In the genomic region with DNA sequence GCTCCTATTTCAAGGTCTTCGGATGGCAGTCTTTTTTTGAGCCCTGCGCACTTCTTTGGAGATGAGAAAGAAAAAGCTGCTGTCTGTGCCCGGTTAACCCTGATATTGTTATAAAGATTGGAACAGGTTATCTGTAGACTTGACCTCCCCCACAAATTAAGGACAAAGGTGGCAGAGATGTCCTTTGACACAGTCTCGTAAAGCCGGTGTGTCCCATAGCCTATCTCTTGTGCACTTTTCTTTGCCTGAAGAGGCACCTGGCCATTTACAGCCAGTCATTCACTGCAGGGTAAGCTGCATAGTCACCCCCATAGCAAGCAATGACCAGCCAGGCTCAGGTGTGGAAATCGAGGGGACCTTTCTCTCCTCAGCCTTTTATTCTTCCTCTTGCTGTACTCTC, we compare ENCODE assay signal across 8 mouse cellular contexts. TPM values are rescaled to one million over a fixed set of nuclear protein-coding genes. Genes with fewer than 3 reads are reported as not detected.
A peak's percentile ranks its signal among the peaks of the same experiment; 100 is the strongest.
DNase-seq lines count a peak whose midpoint lies in the region; ATAC-seq and TF ChIP-seq lines count a peak whose summit lies in the region.

No protein-coding gene starts in this region.

- TF ChIP-seq CTCF in G1E (IDR thresholded peaks at IDR 0.05; ENCODE audit: low read depth, low read length) = no peak

- H3K4me1 ChIP-seq in G1E (ENCODE audit: insufficient read depth, low read depth, low read length) = peaks cover 19% of the 10 kb centered on the region
- H3K4me1 ChIP-seq in liver, embryonic 16.5 days (ENCODE audit: control insufficient read depth, low read depth, low read length) = peaks cover 11% of the 10 kb centered on the region

- intact Hi-C loops in heart, postnatal 10 days (cut with DNase I) = no loop called here
- intact Hi-C loops in left cerebral cortex, postnatal 36 days (cut with DNase I) = no loop called here

- WGBS in liver, embryonic 16.5 days (ENCODE audit: insufficient replicate concordance) = 42% methylated on average over 6 of the region's 6 CpGs

- peak overlapping the region; percentile 92 for H3K4me2 ChIP-seq in liver, embryonic 16.5 days (ENCODE audit: low read depth, low read length)

- peak overlapping the region; percentile 89 for H3K4me3 ChIP-seq in G1E (ENCODE audit: low read depth, low read length)
- peak overlapping the region; percentile 79 for H3K4me3 ChIP-seq in liver, embryonic 16.5 days (ENCODE audit: low read depth, low read length)

- no peaks in the 10 kb centered on the region for H3K9me3 ChIP-seq in G1E (replicated peaks)
- H3K9me3 ChIP-seq in liver, embryonic 16.5 days (replicated peaks; ENCODE audit: control insufficient read depth, low read length) = no peaks in the 10 kb centered on the region

- H3K9ac ChIP-seq in liver, embryonic 16.5 days (ENCODE audit: low read depth, low read length) = peak overlapping the region; percentile 76

- no peak for ATAC-seq in G1E (ENCODE audit: extremely low read depth, insufficient number of reproducible peaks, low FRiP score, poor library complexity, severe bottlenecking)
- ATAC-seq in liver, embryonic 16.5 days (ENCODE audit: low read depth) = no peak
- no peak for ATAC-seq in granulocyte monocyte progenitor cell, adult 5-6 weeks (replicated peaks; ENCODE audit: poor library complexity, severe bottlenecking)

- peak; percentile 9 to 47 for DNase-seq in heart, adult 18-20 months
- no peak for DNase-seq in heart, adult 8-10 months (ENCODE audit: low spot score)
- DNase-seq in G1E (ENCODE audit: low spot score) = no peak
- DNase-seq in heart, postnatal 10 days = peak; percentile 20 to 22
- DNase-seq in MN1 (ENCODE audit: low spot score) = no peak
- DNase-seq in left cerebral cortex, postnatal 36 days (ENCODE audit: low spot score in 2 of 2) = no peak

- peaks cover 13% of the 10 kb centered on the region for H3K36me3 ChIP-seq in G1E (replicated peaks)
- H3K36me3 ChIP-seq in liver, embryonic 16.5 days (ENCODE audit: control insufficient read depth, insufficient read depth) = no peaks in the 10 kb centered on the region

- no peaks in the 10 kb centered on the region for H3K27me3 ChIP-seq in G1E (ENCODE audit: insufficient read depth, low read length)
- H3K27me3 ChIP-seq in liver, embryonic 16.5 days (ENCODE audit: control insufficient read depth, insufficient read depth, low read depth, low read length) = no peaks in the 10 kb centered on the region

- no peak overlapping the region for H3K27ac ChIP-seq in liver, embryonic 16.5 days (ENCODE audit: low read length)

RNA-seq across cellular contexts. Expression of gene Slc25a20, which starts 0.8 kb away (rescaled TPM):
- total RNA-seq in heart, adult 18-20 months (2021) = 100 to 1,000 TPM; 214 to 233 TPM
- 100 to 1,000 TPM; 189 to 257 (median 218) TPM for total RNA-seq in heart, adult 8-10 months (2022)
- total RNA-seq in G1E (2014; fragmentation: Nextera tagmentation) (17.4 and 17.8 TPM in 2 replicates), G1E (2017) (30.3 TPM in 2 replicates)
- polyA plus RNA-seq in G1E (2012) = 5.5 and 7.7 TPM in 2 replicates
- 100 to 1,000 TPM; 249 to 251 TPM for total RNA-seq in heart, postnatal 10 days (2021)
- 28.9 and 30.9 TPM in 2 replicates for polyA plus RNA-seq in liver, embryonic 16.5 days (2015; fragmentation: Nextera tagmentation; extraction: Ambion mirVana)
- total RNA-seq in granulocyte monocyte progenitor cell, adult 5-6 weeks (2014; fragmentation: Nextera tagmentation) = 20.2 and 28.6 TPM in 2 replicates
- 28.7 and 30.3 TPM in 2 replicates for total RNA-seq in granulocyte monocyte progenitor cell, adult 5-6 weeks (2017)
- total RNA-seq in left cerebral cortex, postnatal 36 days (2021) = 10 to 100 TPM; 11.8 to 14.1 TPM

RNA-seq across cellular contexts. Expression of gene Arih2, which starts 13.5 kb away (rescaled TPM):
- total RNA-seq in heart, adult 18-20 months (2021) = 10 to 100 TPM; 40.6 to 42.7 TPM
- total RNA-seq in heart, adult 8-10 months (2022) = 10 to 100 TPM; 41.7 to 50.7 (median 49.6) TPM
- total RNA-seq in G1E (2014; fragmentation: Nextera tagmentation) (77.4 and 83.1 TPM in 2 replicates), G1E (2017) (86.9 and 91.4 TPM in 2 replicates)
- 146 and 153 TPM in 2 replicates for polyA plus RNA-seq in G1E (2012)
- total RNA-seq in heart, postnatal 10 days (2021) = 10 to 100 TPM; 55.2 to 56.4 TPM
- polyA plus RNA-seq in liver, embryonic 16.5 days (2015; fragmentation: Nextera tagmentation; extraction: Ambion mirVana) = 30.4 and 31.6 TPM in 2 replicates
- total RNA-seq in granulocyte monocyte progenitor cell, adult 5-6 weeks (2014; fragmentation: Nextera tagmentation) = 32.9 and 36.9 TPM in 2 replicates
- total RNA-seq in granulocyte monocyte progenitor cell, adult 5-6 weeks (2017) = 32.2 and 33.4 TPM in 2 replicates
- 10 to 100 TPM; 49.5 to 53.5 TPM for total RNA-seq in left cerebral cortex, postnatal 36 days (2021)

RNA-seq across cellular contexts. Expression of gene Prkar2a, which starts 26.5 kb away (rescaled TPM):
- 10 to 100 TPM; 76.2 to 79.9 TPM for total RNA-seq in heart, adult 18-20 months (2021)
- 10 to 100 TPM; 80.5 to 91.0 (median 88.1) TPM for total RNA-seq in heart, adult 8-10 months (2022)
- total RNA-seq in G1E (2014; fragmentation: Nextera tagmentation) (not detected in 2 replicates), G1E (2017) (0.29 and 0.38 TPM in 2 replicates)
- 0.19 TPM in 1 of 2 replicates, not detected in the other for polyA plus RNA-seq in G1E (2012)
- 10 to 100 TPM; 73.4 to 79.1 TPM for total RNA-seq in heart, postnatal 10 days (2021)
- 6.6 and 8.8 TPM in 2 replicates for polyA plus RNA-seq in liver, embryonic 16.5 days (2015; fragmentation: Nextera tagmentation; extraction: Ambion mirVana)
- total RNA-seq in granulocyte monocyte progenitor cell, adult 5-6 weeks (2014; fragmentation: Nextera tagmentation) = 22.8 and 22.9 TPM in 2 replicates
- 28.6 and 37.8 TPM in 2 replicates for total RNA-seq in granulocyte monocyte progenitor cell, adult 5-6 weeks (2017)
- 10 to 100 TPM; 45.8 to 49.2 TPM for total RNA-seq in left cerebral cortex, postnatal 36 days (2021)

Comparison
In these comparisons a context has a peak if more than half of its experiments do, and no peak if none do; other contexts are left out.
1. DNase-seq: peak in heart, adult 18-20 months (2 of 2) and heart, postnatal 10 days (2 of 2); none in heart, adult 8-10 months (single experiment), G1E (single experiment), MN1 (single experiment) and left cerebral cortex, postnatal 36 days (0 of 2).
2. RNA of gene Slc25a20, which starts 0.8 kb away (total RNA-seq): 249 to 251 TPM in heart, postnatal 10 days, 214 to 233 TPM in heart, adult 18-20 months and 189 to 257 TPM in heart, adult 8-10 months; 17.4 to 30.3 TPM in G1E, 20.2 to 30.3 TPM in granulocyte monocyte progenitor cell, adult 5-6 weeks and 11.8 to 14.1 TPM in left cerebral cortex, postnatal 36 days; every median in the first group is over 4 times any median in the second.
3. RNA of gene Prkar2a, which starts 26.5 kb away (total RNA-seq): 80.5 to 91.0 TPM in heart, adult 8-10 months, 76.2 to 79.9 TPM in heart, adult 18-20 months, 73.4 to 79.1 TPM in heart, postnatal 10 days, 45.8 to 49.2 TPM in left cerebral cortex, postnatal 36 days and 22.8 to 37.8 TPM in granulocyte monocyte progenitor cell, adult 5-6 weeks; 0.29 to 0.38 TPM in G1E; every median in the first group is over 10 times any median in the second.